Mouse (Mus musculus) testis, adult 2 months (tissue): Measurements from ENCODE around the gene Uspl1.
"Not testable (repeated sequence)": the region's sequence is repeated elsewhere in the genome, so short reads cannot be mapped to it uniquely, and the experiment has no call there.

Experiments used
- CTCF ChIP-seq: fragments of 200-500 bp; IDR thresholded peaks from 2 replicates; pipeline ENCODE4 v1.5.1; 2012; ENCODE audit warnings: low read depth, mild to moderate bottlenecking, inconsistent platforms, low read length, moderate library complexity; ENCODE audit not compliant: control insufficient read depth, insufficient read depth, insufficient replicate concordance
- POLR2A ChIP-seq: fragments of 200-500 bp; IDR thresholded peaks from 2 replicates; pipeline ENCODE4 v1.6.1; 2012; ENCODE audit warnings: low read depth, mild to moderate bottlenecking, inconsistent platforms, low read length, moderate library complexity; ENCODE audit not compliant: control insufficient read depth

DNA sequence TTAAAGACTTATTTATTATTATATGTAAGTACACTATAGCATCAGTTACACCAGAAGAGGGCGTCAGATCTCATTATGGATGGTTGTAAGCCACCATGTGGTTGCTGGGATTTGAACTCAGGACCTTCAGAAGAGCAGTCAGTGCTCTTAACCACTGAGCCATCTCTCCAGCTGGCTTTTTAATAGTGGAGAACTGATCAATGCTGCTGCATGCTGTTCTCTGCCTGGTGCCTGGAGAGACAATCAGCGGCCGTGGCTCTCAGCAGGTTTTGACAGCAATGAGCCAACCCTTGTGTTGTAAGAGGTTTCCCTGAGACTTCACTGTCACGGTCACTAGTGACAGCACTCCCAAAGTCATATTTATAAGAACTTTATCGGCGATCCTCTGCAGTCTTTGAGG lies 46.1 kb upstream of the Uspl1 start:
- TF ChIP-seq CTCF, POLR2A: not testable (repeated sequence)
